Mouse (Mus musculus): Measurements from ENCODE around the gene Triap1. TPM values are rescaled to one million over a fixed set of nuclear protein-coding genes. Genes with fewer than 3 reads are reported as not detected.
"Not testable (repeated sequence)": the region's sequence is repeated elsewhere in the genome, so short reads cannot be mapped to it uniquely, and the experiment has no call there.

The Triap1 gene
- 7.6 TPM in 1 of 2 replicates, not detected in the other for polyA plus RNA-seq (2012; ENCODE audit: insufficient read depth, low replicate concordance)

DNA sequence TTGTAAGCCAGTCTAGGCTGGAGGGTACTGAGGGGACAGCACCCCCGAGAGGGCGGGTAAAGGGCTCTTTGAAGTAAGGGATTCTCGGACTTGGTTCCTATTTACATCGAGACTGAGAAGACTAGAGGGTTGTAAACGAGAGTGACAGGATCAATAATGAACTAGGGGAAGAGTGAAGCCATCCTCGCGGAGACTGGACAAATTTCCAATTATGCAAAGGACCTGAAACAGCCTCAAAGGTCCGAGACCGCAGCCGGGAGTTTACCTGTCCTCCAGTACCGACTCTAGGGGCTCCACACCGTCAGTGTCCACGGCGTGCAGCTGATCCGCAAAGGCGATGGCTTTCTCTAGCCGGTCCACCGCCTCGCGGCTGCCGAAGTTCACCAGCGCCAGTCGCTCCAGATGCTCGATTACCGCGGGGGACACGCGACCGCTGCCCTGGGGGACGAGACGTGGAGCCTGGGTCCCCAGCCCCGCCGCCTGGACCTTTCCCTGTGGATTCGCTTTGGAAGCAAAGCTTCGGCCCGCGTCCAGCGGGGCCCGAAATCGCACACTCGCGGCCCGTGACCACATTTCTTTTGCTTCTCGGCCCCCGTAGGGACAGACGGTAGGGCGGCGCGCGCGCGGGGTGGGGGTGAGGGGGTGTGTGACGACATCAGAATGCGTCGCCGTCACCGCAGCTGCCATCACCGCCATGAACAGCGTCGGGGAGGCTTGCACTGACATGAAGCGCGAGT, at the start of gene Triap1, which contains the start of gene Gatc:
TSS of gene Triap1 (plus strand) at position 649 of the 737 bp plus-strand sequence.
TSS of gene Gatc (minus strand) at position 602 of the 737 bp plus-strand sequence.
- Histone ChIP-seq H3K27me3 (replicated peaks) (no peaks in the 10 kb centered on the region), H3K9me3 (no peaks in the 10 kb centered on the region), H3K4me3 (replicated peaks) (peak within 1 kb of the TSS; percentile 94), H3K4me1 (peaks cover 54% of the 10 kb centered on the region), H3K36me3 (replicated peaks; ENCODE audit: low read length) (peaks cover 63% of the 10 kb centered on the region)
- TF ChIP-seq GATA1 (IDR thresholded peaks at IDR 0.05; ENCODE audit: borderline replicate concordance, low read length) (no peak), FLI1 (IDR thresholded peaks at IDR 0.05; ENCODE audit: low read length) (no peak)

DNA sequence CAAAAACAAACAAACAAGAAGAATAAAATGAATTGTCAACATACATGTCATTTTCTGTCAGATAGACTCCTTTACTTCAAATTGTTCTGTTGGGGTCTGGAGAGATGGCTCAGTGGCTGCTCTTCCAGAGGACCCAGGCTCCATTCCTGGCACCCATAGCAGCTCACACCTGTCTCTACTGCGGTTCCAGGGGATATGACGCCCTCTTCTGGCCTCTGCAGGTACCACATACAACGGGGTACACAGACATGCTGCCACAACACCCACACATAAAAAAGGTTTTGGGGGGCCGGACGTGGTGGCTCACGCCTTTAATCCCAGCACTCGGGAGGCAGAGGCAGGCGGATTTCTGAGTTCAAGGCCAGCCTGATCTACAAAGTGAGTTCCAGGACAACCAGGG, 46.9 kb upstream of the Triap1 start:
- Histone ChIP-seq H3K36me3 (replicated peaks; ENCODE audit: low read length) (peaks cover 91% of the 10 kb centered on the region), H3K9me3 (no peaks in the 10 kb centered on the region), H3K27me3 (replicated peaks) (no peaks in the 10 kb centered on the region), H3K4me3 (replicated peaks) (no peak overlapping the region), H3K4me1 (peaks cover 55% of the 10 kb centered on the region)
- TF ChIP-seq FLI1 (IDR thresholded peaks at IDR 0.05; ENCODE audit: low read length) (no peak), GATA1 (IDR thresholded peaks at IDR 0.05; ENCODE audit: borderline replicate concordance, low read length) (no peak)

DNA sequence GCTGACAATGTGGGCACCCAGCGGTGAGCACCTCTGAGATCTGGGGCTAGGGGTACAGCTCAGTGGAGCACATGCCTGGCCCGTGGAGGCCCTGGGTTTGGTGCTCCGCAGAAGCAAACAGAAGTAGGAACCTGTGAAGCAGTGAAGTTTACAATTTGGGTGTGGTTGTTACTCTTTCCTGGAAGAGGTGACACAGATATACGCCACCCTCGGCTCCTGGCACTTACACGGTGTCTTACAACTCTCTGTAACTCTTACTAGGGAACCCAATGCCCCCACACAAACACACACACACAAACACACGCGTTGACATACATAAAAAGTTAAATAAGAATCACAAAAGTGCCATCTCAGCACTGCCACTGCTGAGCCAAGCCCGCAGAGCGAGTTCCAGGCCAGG, 44.7 kb upstream of the Triap1 start:
- peaks cover 45% of the 10 kb centered on the region for H3K4me1 ChIP-seq
- H3K36me3 ChIP-seq (replicated peaks; ENCODE audit: low read length) = peaks cover 75% of the 10 kb centered on the region
- no peaks in the 10 kb centered on the region for H3K27me3 ChIP-seq (replicated peaks)

DNA sequence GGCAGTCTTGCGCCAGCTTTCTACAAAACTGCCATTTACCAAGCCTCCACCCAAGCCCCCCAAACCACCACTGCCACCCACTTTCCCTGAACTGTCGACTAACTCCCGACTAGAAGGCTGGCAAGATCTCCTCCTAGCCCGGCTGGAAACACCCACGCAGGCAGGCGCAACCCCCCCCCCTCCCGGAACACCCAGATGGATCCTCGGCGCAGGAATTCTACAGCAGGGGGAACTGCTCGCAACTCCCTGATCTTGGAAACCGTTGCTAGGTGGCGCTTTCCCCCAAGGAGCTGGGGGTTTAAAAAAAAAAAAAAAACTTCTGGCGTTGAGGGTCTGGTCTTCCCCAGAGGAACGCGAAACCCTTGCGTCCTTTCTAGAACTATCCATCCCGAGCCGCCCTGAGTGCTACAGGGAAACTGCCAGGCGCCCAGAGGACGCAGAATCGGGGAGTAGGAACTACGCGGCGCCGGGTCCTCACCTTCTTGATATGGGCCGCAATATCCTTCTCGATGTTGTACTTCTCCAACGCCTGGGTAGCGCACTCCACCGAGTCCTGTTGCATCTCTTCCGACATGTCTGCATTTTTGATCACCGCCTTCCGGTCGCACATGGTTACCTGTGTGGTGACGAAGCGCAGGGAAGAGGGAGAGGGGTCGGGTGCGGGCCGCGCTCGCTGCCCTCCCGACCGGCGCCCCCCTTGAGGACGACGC, 40.8 kb upstream of the Triap1 start:
- 0 out of 2 replicates have a peak, but pooled peaks cover 2% of the 10 kb centered on the region for H3K9me3 ChIP-seq
- H3K4me1 ChIP-seq = peaks cover 35% of the 10 kb centered on the region
- H3K36me3 ChIP-seq (replicated peaks; ENCODE audit: low read length) = peaks cover 45% of the 10 kb centered on the region

More for the DNA sequence above, 44.7 kb upstream of the Triap1 start:
- no peaks in the 10 kb centered on the region for H3K9me3 ChIP-seq
- no peak overlapping the region for H3K4me3 ChIP-seq (replicated peaks)
- TF ChIP-seq GATA1 (IDR thresholded peaks at IDR 0.05; ENCODE audit: borderline replicate concordance, low read length) = no peak
- TF ChIP-seq FLI1 (IDR thresholded peaks at IDR 0.05; ENCODE audit: low read length) = no peak

DNA sequence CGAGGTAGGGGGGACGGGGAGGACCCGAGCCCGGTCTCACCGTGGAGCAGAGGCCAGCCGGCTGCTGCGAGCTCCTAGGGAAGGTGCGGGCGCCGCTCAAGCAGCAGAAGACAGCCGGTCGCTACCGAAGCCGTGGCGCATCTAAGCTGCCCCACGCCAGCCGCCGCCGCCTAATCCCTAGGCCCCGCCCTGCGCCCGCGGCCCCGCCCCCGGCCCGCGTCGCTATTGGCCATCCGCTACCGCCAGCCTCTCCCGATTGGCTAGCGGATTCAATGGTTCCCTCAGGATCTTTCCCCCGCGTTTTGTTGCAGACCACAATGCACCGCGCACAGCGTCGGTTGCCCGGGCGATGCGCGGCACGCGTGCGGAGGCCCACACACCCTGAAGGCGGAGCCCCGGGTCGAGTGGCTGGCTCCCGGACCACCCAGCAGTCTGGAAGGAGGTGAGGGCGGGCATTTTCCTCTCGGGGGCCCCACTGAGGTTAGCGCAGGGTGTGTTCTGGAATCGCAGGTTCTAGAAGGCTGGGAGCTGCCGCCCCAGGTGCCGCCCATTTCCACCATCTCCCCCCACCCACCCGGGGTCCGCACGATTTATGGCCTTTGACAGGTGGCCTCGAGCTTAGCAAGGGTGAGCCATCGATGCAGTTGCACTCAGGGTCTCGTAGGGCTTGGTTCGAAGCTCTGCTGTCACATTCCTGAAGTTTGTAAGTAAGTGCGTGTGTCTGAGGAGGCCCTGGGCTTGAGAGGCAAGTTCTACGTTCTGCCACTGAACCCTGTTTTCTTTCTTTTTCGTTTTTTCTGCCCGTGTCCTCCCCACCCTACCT, 40.0 kb upstream of the Triap1 start, which contains the start of gene Dynll1:
TSS of gene Dynll1 (minus strand) at position 208 of the 823 bp plus-strand sequence.
- TF ChIP-seq GATA1 (IDR thresholded peaks at IDR 0.05; ENCODE audit: borderline replicate concordance, low read length) = no peak
- TF ChIP-seq FLI1 (IDR thresholded peaks at IDR 0.05; ENCODE audit: low read length) = no peak
- peaks cover 33% of the 10 kb centered on the region for H3K4me1 ChIP-seq

More for the DNA sequence above, 40.8 kb upstream of the Triap1 start:
- Histone ChIP-seq H3K27me3 (replicated peaks) (no peaks in the 10 kb centered on the region), H3K4me3 (replicated peaks) (peak overlapping the region; percentile 97)
- TF ChIP-seq GATA1 (IDR thresholded peaks at IDR 0.05; ENCODE audit: borderline replicate concordance, low read length) (no peak), FLI1 (IDR thresholded peaks at IDR 0.05; ENCODE audit: low read length) (no peak)

DNA sequence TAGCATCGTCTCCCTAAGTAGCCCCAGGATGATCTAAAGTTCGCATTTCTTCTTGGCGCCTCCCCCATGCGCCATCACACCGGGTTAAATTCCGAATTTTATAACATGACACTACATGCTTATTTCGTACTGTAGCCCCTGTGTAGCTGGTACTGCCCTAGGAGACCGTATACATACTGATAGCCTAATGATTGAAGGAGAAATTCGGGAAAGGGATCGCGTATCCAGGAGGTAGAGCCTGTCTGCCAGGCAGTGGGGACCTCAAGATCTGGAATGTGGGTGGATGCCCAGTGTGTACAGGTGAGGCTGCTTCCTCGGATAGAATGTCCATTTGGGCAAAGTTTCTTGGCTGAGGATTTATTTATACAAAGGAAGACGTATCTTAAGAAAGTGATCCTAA, 39.4 kb upstream of the Triap1 start:
- H3K4me3 ChIP-seq (replicated peaks) = peak overlapping the region; percentile 97
- H3K9me3 ChIP-seq = 0 out of 2 replicates have a peak, but pooled peaks cover 2% of the 10 kb centered on the region
- H3K27me3 ChIP-seq (replicated peaks) = no peaks in the 10 kb centered on the region
- TF ChIP-seq FLI1 (IDR thresholded peaks at IDR 0.05; ENCODE audit: low read length) = no peak
- TF ChIP-seq GATA1 (IDR thresholded peaks at IDR 0.05; ENCODE audit: borderline replicate concordance, low read length) = no peak
- H3K4me1 ChIP-seq = peaks cover 33% of the 10 kb centered on the region
- peaks cover 31% of the 10 kb centered on the region for H3K36me3 ChIP-seq (replicated peaks; ENCODE audit: low read length)

More for the DNA sequence above, 40.0 kb upstream of the Triap1 start, which contains the start of gene Dynll1:
- Histone ChIP-seq H3K4me3 (replicated peaks) (peak within 1 kb of the TSS; percentile 97), H3K36me3 (replicated peaks; ENCODE audit: low read length) (peaks cover 37% of the 10 kb centered on the region), H3K27me3 (replicated peaks) (no peaks in the 10 kb centered on the region), H3K9me3 (0 out of 2 replicates have a peak, but pooled peaks cover 2% of the 10 kb centered on the region)

DNA sequence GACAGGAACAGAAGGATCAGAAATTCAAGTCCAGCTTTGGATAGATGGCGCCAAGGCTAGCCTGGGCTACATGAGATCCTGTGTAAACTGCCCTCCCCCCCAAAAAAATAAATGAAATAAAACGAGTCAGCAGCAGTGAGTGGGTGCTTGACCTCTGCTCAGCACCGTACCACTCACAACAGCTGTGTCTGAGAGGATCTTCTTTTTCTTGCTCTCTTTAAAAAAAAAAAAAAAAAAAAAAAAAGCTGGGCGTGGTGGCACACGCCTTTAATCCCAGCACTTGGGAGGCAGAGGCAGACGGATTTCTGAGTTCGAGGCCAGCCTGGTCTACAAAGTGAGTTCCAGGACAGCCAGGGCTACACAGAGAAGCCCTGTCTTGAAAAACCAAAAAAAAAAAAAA, 38.8 kb upstream of the Triap1 start:
- H3K9me3 ChIP-seq; H3K4me3 ChIP-seq (replicated peaks); H3K27me3 ChIP-seq (replicated peaks): not testable (repeated sequence)
- H3K36me3 ChIP-seq (replicated peaks; ENCODE audit: low read length) = peaks cover 25% of the 10 kb centered on the region
- H3K4me1 ChIP-seq = peaks cover 33% of the 10 kb centered on the region

DNA sequence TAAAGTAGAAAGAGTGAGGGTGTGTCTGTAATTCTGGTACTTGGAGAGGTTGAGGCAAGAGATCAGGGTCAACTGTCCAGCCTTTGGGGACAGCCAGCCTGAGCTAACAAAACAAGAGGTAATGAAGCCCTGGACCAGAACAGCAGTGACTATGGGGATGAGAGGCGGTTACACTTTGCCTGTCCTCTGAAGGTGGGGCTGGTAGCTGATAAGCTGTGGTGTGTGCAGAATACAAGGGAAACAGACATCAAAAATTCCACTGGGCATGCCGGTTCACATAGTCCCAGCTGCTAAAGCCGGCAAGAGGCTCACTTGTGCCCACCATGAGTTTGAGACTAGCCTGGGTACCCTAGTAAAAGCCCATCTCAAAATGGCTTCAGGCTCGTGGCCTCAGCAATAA, 28.7 kb upstream of the Triap1 start:
- peaks cover 3% of the 10 kb centered on the region for H3K36me3 ChIP-seq (replicated peaks; ENCODE audit: low read length)
- H3K9me3 ChIP-seq = no peaks in the 10 kb centered on the region
- no peak overlapping the region for H3K4me3 ChIP-seq (replicated peaks)
- H3K27me3 ChIP-seq (replicated peaks) = peaks cover 7% of the 10 kb centered on the region
- H3K4me1 ChIP-seq = peaks cover 30% of the 10 kb centered on the region
- TF ChIP-seq GATA1 (IDR thresholded peaks at IDR 0.05; ENCODE audit: borderline replicate concordance, low read length) (no peak), FLI1 (IDR thresholded peaks at IDR 0.05; ENCODE audit: low read length) (no peak)

All from megakaryocyte, embryonic 14.5 days (primary cell).